Mouse (Mus musculus) myocyte (in vitro differentiated cells): Measurements from ENCODE around the gene Myog.

Experiments
- CEBPB ChIP-seq: IDR thresholded peaks from 2 replicates; pipeline ENCODE4 v1.6.1; 2011; ENCODE audit warnings: mild to moderate bottlenecking, moderate library complexity; ENCODE audit not compliant: poor library complexity, insufficient read depth, severe bottlenecking
- E2F4 ChIP-seq: IDR thresholded peaks from one replicate; pipeline ENCODE4 v1.6.1; 2011; ENCODE audit warnings: mild to moderate bottlenecking, control low read depth, moderate library complexity; ENCODE audit not compliant: insufficient read depth
- MAX ChIP-seq: IDR thresholded peaks from one replicate; pipeline ENCODE4 v1.6.1; 2011; ENCODE audit warnings: low read depth, mild to moderate bottlenecking, control low read depth
- MYOD1 ChIP-seq, 3 experiments: IDR thresholded peaks; one replicate each; pipeline ENCODE4 v1.6.1; 2011; ENCODE audit warnings: control low read depth in 2 of 3, low read depth in 2 of 3, mild to moderate bottlenecking in 2 of 3, moderate library complexity in 1 of 3; ENCODE audit not compliant: insufficient read length in 2 of 3, control insufficient read depth in 1 of 3
- MYOG ChIP-seq, 3 experiments: IDR thresholded peaks; one replicate each; pipeline ENCODE4 v1.6.1; 2011; ENCODE audit warnings: control low read depth in 2 of 3, low read depth in 2 of 3, mild to moderate bottlenecking in 2 of 3; ENCODE audit not compliant: insufficient read length in 2 of 3, control insufficient read depth in 1 of 3, insufficient read depth in 1 of 3
- POLR2A ChIP-seq: IDR thresholded peaks from one replicate; pipeline ENCODE4 v1.6.1; 2011; ENCODE audit warnings: low read depth, mild to moderate bottlenecking, control low read depth, moderate library complexity; ENCODE audit not compliant: insufficient read length
- POLR2AphosphoS2 ChIP-seq: IDR thresholded peaks from one replicate; pipeline ENCODE4 v1.6.1; 2011; ENCODE audit warnings: low read depth, control low read depth; ENCODE audit not compliant: insufficient read length
- REST ChIP-seq: IDR thresholded peaks from one replicate; pipeline ENCODE4 v1.6.1; 2011; ENCODE audit warnings: mild to moderate bottlenecking, control low read depth, moderate library complexity; ENCODE audit not compliant: insufficient read depth, insufficient read length
- USF1 ChIP-seq: IDR thresholded peaks from one replicate; pipeline ENCODE4 v1.6.1; 2011; ENCODE audit warnings: low read depth, mild to moderate bottlenecking, control low read depth, moderate library complexity

DNA sequence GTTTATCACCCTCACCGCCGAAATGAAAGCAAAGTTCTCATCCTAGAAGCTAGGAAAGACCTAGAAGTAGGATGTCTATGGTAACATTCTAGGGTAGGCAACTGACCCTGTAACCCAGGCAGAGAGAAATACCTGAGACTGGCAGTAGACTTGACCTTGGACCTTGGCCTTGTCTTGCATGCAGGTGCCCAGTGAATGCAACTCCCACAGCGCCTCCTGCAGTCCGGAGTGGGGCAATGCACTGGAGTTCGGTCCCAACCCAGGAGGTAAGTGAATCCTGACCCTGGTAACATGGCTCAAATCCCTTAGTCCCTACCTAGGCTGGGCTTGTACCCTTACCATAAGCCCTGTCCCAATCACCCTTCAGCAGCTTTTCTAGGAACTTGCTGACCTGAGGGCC, 1.1 kb downstream of the Myog start:
- TF ChIP-seq CEBPB, result no peak
- peak; percentile 68 for TF ChIP-seq POLR2A
- no peak for TF ChIP-seq MYOG (IDR thresholded peaks at IDR 0.05; ENCODE audit: control insufficient read depth in 1 of 3, insufficient read depth in 1 of 3, insufficient read length in 2 of 3, low read depth in 2 of 3)
- no peak for TF ChIP-seq E2F4
- no peak for TF ChIP-seq MYOD1 (IDR thresholded peaks at IDR 0.05; ENCODE audit: control insufficient read depth in 1 of 3, insufficient read length in 2 of 3, low read depth in 2 of 3)
- peak; percentile 89 for TF ChIP-seq POLR2AphosphoS2
- TF ChIP-seq USF1, result no peak
- no peak for TF ChIP-seq MAX
- no peak for TF ChIP-seq REST
